Mouse (Mus musculus) testis, adult 2 months (tissue): ENCODE results near the gene Ogdh. TPM values are rescaled to one million over a fixed set of nuclear protein-coding genes. Genes with fewer than 3 reads are reported as not detected.

ENCODE experiments used
- H3K27ac ChIP-seq: fragments of 200-500 bp; 2 replicates; pipeline ENCODE4 v1.5.1; 2012; ENCODE audit warnings: low read depth, low read length; ENCODE audit not compliant: control insufficient read depth, insufficient read depth
- H3K27me3 ChIP-seq: fragments of 200-500 bp; 2 replicates; pipeline ENCODE4 v1.6.1; 2012; ENCODE audit warnings: mild to moderate bottlenecking, low read length, moderate library complexity; ENCODE audit not compliant: control insufficient read depth, insufficient read depth
- H3K36me3 ChIP-seq: fragments of 200-500 bp; 2 replicates; pipeline ENCODE4 v1.6.1; 2012; ENCODE audit warnings: mild to moderate bottlenecking, low read length; ENCODE audit not compliant: control insufficient read depth, insufficient read depth
- H3K4me1 ChIP-seq: fragments of 200-500 bp; 2 replicates; pipeline ENCODE4 v1.6.1; 2012; ENCODE audit warnings: low read length; ENCODE audit not compliant: control insufficient read depth, insufficient read depth
- H3K4me3 ChIP-seq: fragments of 200-500 bp; 2 replicates; pipeline ENCODE4 v1.5.1; 2012; ENCODE audit warnings: low read depth, mild to moderate bottlenecking, low read length, moderate library complexity, mixed read lengths; ENCODE audit not compliant: control insufficient read depth
- CTCF ChIP-seq: fragments of 200-500 bp; IDR thresholded peaks from 2 replicates; pipeline ENCODE4 v1.5.1; 2012; ENCODE audit warnings: low read depth, mild to moderate bottlenecking, inconsistent platforms, low read length, moderate library complexity; ENCODE audit not compliant: control insufficient read depth, insufficient read depth, insufficient replicate concordance
- POLR2A ChIP-seq: fragments of 200-500 bp; IDR thresholded peaks from 2 replicates; pipeline ENCODE4 v1.6.1; 2012; ENCODE audit warnings: low read depth, mild to moderate bottlenecking, inconsistent platforms, low read length, moderate library complexity; ENCODE audit not compliant: control insufficient read depth
- polyA plus RNA-seq: library from polyadenylated mRNA; depleted of rRNA; stranded (reverse); fragments of >200 nt; gene quantifications from 2 replicates; pipeline ENCODE4 v1.2.3, GENCODE M21; 2012

Ogdh gene
- polyA plus RNA-seq, 1 experiment: 87.1 TPM

DNA sequence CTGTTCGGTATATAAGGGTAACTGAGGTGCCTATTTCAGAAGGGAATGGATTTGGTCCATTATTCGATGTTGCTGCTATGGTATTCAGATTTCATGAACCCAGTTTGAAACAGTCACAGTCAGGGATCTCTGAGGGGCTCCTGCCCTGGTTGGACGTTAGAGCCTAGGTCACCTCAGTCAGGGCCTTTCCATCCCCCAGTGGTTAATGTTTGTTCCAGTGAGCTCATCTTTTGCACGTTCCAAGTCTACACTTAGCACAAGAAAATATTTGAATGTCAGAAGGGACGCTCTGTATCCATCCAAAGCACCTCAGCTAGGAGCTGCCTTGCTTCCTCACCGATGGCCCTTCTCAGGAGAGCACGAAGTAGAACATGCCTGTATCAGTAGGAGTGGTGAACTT lies 43.9 kb downstream of the Ogdh start:
- H3K36me3 ChIP-seq: peaks cover 1% of the 10 kb centered on the region; the same call in 1 of the 2 replicates

DNA sequence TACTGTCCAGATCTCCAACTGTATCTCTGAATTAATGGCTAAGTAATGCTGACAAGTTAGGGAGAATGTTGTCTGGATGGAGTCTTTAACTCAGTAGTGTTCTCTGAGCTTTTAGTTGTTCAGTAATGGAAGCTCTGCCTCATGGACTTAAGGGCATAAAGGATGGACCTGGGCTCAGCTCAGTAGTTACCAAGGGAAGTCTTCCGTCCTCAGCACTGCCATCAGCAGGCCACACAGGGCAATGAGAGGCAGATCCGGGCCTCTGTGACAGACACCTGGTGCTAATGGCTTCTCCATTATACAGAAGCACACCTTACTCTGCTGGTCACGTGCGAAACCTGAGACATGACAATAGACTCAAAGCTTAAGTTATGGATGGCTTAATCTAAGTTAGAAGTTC lies 45.3 kb downstream of the Ogdh start:
- Histone ChIP-seq H3K4me3 (no peak overlapping the region), H3K36me3 (peaks cover 1% of the 10 kb centered on the region; the same call in 1 of the 2 replicates), H3K4me1 (no peaks in the 10 kb centered on the region), H3K27me3 (no peaks in the 10 kb centered on the region), H3K27ac (no peak overlapping the region)
- TF ChIP-seq CTCF (no peak), POLR2A (no peak)

More for the DNA sequence above, 43.9 kb downstream of the Ogdh start:
- no peaks in the 10 kb centered on the region for H3K27me3 ChIP-seq
- H3K27ac ChIP-seq: no peak overlapping the region
- H3K4me3 ChIP-seq: no peak overlapping the region
- no peak for TF ChIP-seq POLR2A
- TF ChIP-seq CTCF: no peak
- no peaks in the 10 kb centered on the region for H3K4me1 ChIP-seq

GRCm38 (mm10) chr11:6345956-6346355 lies 54.5 kb downstream of the Ogdh start:
- Histone ChIP-seq H3K27ac (no peak overlapping the region), H3K27me3 (no peaks in the 10 kb centered on the region), H3K4me3 (no peak overlapping the region), H3K4me1 (no peaks in the 10 kb centered on the region), H3K36me3 (peaks cover 1% of the 10 kb centered on the region)
- TF ChIP-seq POLR2A: no peak
- TF ChIP-seq CTCF: no peak

- Histone ChIP-seq H3K4me3 (no peak overlapping the region), H3K27me3 (no peaks in the 10 kb centered on the region), H3K36me3 (peaks cover 1% of the 10 kb centered on the region), H3K4me1 (no peaks in the 10 kb centered on the region), H3K27ac (no peak overlapping the region)
- TF ChIP-seq POLR2A (no peak), CTCF (no peak)
Measured at GRCm38 (mm10) chr11:6346966-6347365, 55.5 kb downstream of the Ogdh start.

DNA sequence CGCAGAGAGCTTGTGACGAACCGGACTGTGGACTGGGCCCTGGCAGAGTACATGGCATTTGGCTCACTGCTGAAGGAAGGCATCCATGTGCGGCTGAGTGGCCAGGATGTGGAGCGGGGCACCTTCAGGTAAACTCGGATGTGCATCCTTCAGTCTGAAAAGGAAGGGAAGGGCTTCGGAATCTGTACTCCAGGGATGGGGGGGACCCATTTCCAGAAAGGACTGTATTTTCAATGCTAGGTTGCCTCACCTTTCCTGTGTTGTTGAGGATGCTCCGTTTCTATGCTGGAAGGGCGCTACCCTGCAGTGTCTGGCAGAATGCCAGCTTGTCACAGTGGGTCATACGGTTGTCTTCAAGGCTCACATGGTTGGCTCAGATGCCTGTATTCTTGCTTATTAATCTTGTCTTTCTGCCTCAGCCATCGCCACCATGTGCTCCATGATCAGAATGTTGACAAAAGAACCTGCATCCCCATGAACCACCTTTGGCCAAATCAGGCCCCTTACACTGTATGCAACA lies 57.3 kb downstream of the Ogdh start:
- H3K27ac ChIP-seq: no peak overlapping the region
- no peaks in the 10 kb centered on the region for H3K27me3 ChIP-seq
- no peak overlapping the region for H3K4me3 ChIP-seq
- H3K4me1 ChIP-seq: no peaks in the 10 kb centered on the region
- H3K36me3 ChIP-seq: peaks cover 1% of the 10 kb centered on the region
- TF ChIP-seq CTCF: no peak
- no peak for TF ChIP-seq POLR2A

DNA sequence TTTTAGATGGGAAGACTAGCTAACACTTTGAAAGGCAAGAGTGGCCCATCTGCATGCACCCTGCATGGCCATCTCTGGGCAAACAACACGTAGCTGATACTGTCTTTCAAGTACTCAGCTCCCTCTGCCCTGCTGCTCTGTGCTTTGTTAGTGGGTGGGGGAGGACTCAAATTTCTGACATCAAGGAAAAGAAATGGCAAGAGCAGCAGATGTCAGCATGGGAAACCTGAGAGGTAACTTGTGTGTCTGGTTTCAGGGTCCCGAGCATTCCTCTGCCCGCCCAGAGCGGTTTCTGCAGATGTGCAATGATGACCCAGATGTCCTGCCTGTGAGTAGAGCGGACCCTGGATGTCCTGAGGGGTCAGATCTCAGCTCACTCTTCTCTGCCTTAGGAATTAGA lies 58.2 kb downstream of the Ogdh start:
- no peak for TF ChIP-seq POLR2A
- TF ChIP-seq CTCF: no peak
- Histone ChIP-seq H3K27ac (no peak overlapping the region), H3K27me3 (no peaks in the 10 kb centered on the region), H3K4me1 (no peaks in the 10 kb centered on the region), H3K4me3 (no peak overlapping the region), H3K36me3 (peaks cover 1% of the 10 kb centered on the region)

- no peak for TF ChIP-seq POLR2A
- TF ChIP-seq CTCF: no peak
- no peaks in the 10 kb centered on the region for H3K4me1 ChIP-seq
- no peak overlapping the region for H3K27ac ChIP-seq
- no peak overlapping the region for H3K4me3 ChIP-seq
- H3K27me3 ChIP-seq: no peaks in the 10 kb centered on the region
- H3K36me3 ChIP-seq: peaks cover 3% of the 10 kb centered on the region
Measured at GRCm38 (mm10) chr11:6355106-6355505, 63.7 kb downstream of the Ogdh start.
